Mouse (Mus musculus) gastrocnemius, postnatal 25 days (tissue): ENCODE results near the gene Tada2a. TPM values are rescaled to one million over a fixed set of nuclear protein-coding genes. Genes with fewer than 3 reads are reported as not detected.
A peak's percentile ranks its signal among the peaks of the same experiment; 100 is the strongest.

Experiments
- DNase-seq: peaks from one replicate; pipeline ENCODE4 v3.0.0; 2022
- long read RNA-seq, 2 experiments: library from polyadenylated mRNA; stranded (forward); transcript quantifications; one replicate each; pipeline ENCODE4 v2.0.0; 2021
- total RNA-seq, 2 experiments: library from RNA; stranded (reverse); gene quantifications; 1 replicate in 1 of 2; 2 replicates in 1 of 2; pipeline ENCODE4 v1.2.3; 2021

Gene Tada2a
- 1 to 10 TPM; 8.0 to 8.7 TPM for total RNA-seq
- long read RNA-seq, experiment 1, partial matches to known transcripts, result 0 of 7 reads
- long read RNA-seq, experiment 1, other reads (novel, unspliced or antisense), result 3 of 7 reads
- long read RNA-seq, experiment 2, transcript Tada2a-201 (16 exons, 2,151 nt), result major isoform, 20 of 24 reads
- long read RNA-seq, experiment 2, partial matches to known transcripts, result 0 of 24 reads
- long read RNA-seq, experiment 2, other reads (novel, unspliced or antisense), result 4 of 24 reads

- peak; percentile 71 for DNase-seq
These were observed at the start of gene Tada2a, which contains the start of gene Acaca for GRCm38 (mm10) chr11:84128943-84129798. Gene Tada2a (minus strand): TSS chr11:84129600. Gene Acaca (plus strand): TSS chr11:84129672.

GRCm38 (mm10) chr11:84178571-84178970 lies 49.2 kb upstream of the Tada2a start:
- DNase-seq, result no peak

DNA sequence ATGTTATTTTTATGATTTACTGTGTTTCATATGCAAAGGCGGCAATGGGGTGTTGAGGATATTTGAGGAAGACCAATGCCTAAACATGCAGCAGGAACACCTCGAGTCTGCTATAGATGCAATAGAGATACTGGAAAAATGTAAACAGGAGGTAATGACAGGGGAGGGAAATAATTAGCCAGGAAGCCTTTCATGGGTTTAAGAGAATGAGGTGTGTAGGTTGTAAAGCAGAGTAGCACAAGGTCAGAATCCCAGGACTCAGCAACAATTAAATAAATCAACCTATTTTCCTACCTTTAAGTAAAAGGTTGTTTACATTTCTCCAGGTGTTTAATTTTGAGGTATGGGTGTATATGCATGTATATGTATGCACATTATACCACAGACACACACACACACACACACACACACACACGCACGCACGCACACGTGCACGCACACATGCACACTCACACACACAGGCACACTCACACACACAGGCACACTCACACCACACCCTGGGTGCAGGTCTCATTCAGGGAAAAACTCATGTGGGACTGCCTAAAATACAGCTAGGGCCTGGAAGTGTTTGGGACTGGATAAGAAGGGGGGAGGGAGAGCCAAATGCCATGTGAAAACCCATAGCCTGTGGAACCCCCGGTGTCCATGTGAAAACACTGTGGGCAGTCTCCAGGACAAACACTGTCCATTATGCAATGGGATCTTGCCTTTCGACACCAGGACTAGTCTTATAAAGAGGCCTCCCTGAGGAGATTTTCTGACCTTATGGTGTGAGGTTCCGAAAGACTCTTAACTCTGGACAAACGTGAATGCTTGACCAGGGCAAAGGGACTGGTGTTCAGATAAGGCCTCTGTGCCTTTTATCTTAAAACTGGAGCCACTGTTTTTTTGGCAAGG lies 43.4 kb upstream of the Tada2a start:
- no peak for DNase-seq

DNA sequence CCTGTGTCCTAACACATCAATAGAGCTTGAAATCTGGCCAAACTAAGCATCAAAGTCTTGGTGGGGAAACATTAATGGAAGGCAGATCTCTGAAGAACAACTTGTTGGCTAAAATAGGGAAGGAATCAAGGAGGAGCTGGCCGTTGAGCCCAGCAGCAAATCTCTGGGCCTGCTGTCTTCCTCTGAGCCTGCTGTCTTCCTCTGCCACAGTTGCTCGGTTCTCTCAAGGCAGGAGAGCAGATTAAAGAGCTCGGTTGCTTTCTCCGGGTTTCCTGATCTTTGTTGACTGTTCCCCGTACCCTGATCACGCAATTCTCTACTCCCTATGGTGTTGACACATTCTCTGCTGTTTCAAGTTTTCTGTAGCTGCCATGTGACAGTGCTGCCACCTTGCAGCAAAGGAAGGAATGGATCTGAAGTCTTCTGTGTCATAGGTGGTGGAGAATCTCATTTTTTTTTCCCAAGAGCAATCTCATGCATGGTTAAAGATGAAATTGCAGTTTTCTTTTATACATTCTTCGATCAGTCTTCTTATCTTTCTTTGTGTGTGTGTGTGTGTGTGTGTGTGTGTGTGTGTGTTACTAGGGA lies 39.4 kb upstream of the Tada2a start:
- DNase-seq, result peak; percentile 21

DNA sequence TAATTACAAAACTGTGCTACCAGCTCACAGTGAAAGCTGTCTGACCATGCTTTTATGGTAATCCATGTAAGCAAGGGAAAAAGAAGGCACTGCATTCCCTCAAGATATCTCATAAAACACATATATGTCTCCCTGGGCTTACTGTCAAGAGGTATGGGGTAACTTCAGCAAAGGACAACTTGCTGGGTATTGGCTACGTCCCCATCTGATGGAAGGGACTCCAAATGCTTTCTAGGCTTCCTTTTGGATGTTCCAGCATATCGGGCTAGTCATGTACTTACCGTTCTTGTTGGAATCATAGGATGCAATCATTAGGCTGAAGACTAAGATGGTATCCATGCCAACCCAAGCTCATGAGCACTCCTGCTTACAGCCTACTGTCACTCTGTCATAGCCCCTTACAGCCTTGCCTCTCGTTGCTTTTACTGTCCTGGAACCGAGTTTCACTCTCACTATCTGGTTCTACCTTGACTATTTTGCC lies 37.7 kb upstream of the Tada2a start, which contains the start of gene Gm11437:
Gene Gm11437 (minus strand): TSS at position 431 of the 481 bp plus-strand sequence.
- DNase-seq, result no peak

GRCm38 (mm10) chr11:84164561-84164960 lies 35.2 kb upstream of the Tada2a start:
- no peak for DNase-seq

- no peak for DNase-seq
These were observed 34.7 kb upstream of the Tada2a start for GRCm38 (mm10) chr11:84164123-84164522.

- no peak for DNase-seq
These were observed 27.3 kb upstream of the Tada2a start for GRCm38 (mm10) chr11:84156535-84157262.

- no peak for DNase-seq
These were observed 21.5 kb upstream of the Tada2a start for GRCm38 (mm10) chr11:84150884-84151283.

GRCm38 (mm10) chr11:84146081-84146480 lies 16.7 kb upstream of the Tada2a start:
- no peak for DNase-seq

GRCm38 (mm10) chr11:84145201-84145798 lies 15.9 kb upstream of the Tada2a start:
- DNase-seq, result no peak

DNA sequence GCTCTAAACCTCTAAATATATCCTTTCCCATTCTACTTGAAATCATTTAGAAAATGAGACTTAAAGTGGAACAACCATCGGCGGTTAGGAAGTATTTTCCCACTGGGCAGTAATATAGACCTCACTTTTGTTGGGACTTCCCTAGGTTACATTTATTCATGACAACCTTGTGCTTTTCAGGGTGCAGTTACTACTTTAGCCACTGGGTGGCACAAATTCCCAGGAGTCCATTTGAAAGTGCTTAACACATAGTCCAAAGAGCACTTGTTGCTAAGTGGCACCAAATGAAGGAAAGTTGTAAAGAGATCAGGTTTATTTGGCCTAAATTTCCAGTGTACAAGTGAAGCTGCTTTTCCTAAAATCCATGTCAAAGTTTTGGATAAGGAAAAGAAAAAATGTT lies 12.4 kb upstream of the Tada2a start:
- no peak for DNase-seq

DNA sequence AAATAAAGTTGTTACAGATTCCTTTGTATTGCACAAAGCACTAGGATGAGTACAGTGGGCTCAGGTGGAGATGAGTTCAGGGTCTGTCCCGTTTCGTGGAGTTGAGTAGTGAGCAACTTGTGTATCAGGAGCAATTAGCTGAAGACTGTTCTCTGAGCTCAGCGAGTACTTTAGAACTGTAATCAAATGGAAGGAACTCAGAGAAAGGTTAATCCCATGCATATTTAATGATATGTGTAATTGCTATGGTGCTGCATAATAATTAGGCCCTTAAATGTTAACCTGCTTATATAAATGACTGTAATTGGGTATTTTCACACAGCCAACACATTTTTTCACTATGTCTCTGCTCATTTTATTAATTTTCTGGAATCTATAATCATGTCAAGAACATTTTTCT lies 7.1 kb upstream of the Tada2a start:
- DNase-seq, result no peak

GRCm38 (mm10) chr11:84134331-84134860 lies 5.0 kb upstream of the Tada2a start:
- no peak for DNase-seq

- DNase-seq, result no peak
These were observed 392 bp upstream of the Tada2a start for GRCm38 (mm10) chr11:84129799-84130185.

DNA sequence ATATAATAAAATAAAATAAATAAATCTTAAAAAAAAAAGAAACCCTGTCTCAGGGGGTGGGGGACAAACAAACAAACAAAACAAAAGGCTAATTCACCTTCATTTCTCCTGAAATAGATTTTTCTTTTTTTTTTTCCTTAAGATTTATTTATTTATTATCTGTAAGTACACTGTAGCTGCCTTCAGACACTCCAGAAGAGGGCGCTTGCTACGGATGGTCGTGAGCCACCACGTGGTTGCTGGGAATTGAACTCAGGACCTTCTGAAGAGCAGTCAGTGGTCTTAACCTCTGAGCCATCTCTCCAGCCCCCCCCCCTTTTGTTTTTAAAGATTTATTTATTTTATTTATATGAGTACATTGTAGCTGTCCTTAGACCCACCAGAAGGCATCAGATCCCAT lies 1.4 kb downstream of the Tada2a start:
- DNase-seq, result no peak

DNA sequence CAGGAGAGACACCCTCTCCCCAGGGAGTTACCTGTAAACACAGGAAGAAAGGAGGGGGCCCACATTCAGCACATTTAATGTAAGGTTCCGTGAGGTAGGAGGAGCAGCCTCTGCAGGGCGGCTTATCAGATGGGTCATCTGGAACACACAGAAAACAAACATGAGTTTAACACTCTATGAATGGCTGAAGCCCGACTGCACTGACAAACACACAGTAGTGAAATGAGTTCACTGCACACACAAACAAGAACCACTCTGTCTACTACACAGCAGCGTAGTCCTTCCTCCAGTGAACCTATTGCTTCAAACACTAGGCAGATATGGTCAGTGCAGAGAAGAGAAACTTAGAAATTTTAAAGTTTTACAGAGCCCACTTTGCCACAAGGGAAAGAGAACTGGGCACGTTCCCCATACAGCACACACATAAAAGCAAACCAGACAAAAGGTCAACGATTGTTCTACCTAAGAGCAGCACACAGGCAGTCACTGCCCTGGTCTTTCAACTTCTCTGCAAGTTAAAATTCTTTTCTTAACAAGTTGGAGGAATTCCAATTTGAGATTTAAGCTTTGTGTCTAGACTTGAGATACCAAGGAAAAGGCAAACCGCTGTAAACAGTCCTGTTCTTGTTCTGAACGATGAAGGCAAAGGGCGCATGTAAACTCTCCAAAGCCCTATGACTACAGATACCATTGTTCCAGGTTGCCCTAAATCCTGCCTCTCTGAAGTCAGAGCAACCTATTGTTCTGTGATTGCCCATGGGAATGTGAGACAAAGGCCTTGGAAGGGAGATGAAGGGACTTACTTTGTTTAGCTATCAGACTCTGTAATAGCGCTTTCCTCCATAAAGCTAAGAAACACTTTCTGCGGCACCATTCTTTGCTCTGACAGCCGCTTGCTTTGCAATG lies 8.1 kb downstream of the Tada2a start:
- DNase-seq, result no peak

GRCm38 (mm10) chr11:84117431-84117830 lies 12.0 kb downstream of the Tada2a start:
- DNase-seq, result no peak

- DNase-seq, result no peak
These were observed 13.2 kb downstream of the Tada2a start for GRCm38 (mm10) chr11:84116221-84116620.
